Mouse (Mus musculus) MEL (cell line): Measurements from ENCODE around the gene Inhbe. TPM values are rescaled to one million over a fixed set of nuclear protein-coding genes. Genes with fewer than 3 reads are reported as not detected.

Experiments used
- DNase-seq: peaks from one replicate; pipeline ENCODE4 v3.0.0; 2011; ENCODE audit warnings: low read depth, low spot score
- H3K27ac ChIP-seq: 2 replicates; pipeline ENCODE4 v1.5.1; 2012; ENCODE audit warnings: low read depth, mild to moderate bottlenecking, control low read depth, low read length, moderate library complexity; ENCODE audit not compliant: control insufficient read depth
- H3K27me3 ChIP-seq, 2 experiments: fragments of 150-350 bp in 1 of 2; sonication (generic) in 1 of 2; 2 replicates each; pipeline ENCODE4 v1.6.1; 2012; ENCODE audit warnings: low read length in 2 of 2, mild to moderate bottlenecking in 2 of 2, improper control_type of control experiment in 1 of 2, moderate library complexity in 1 of 2; ENCODE audit not compliant: insufficient read depth in 2 of 2, control insufficient read depth in 1 of 2
- H3K36me3 ChIP-seq, 2 experiments: 2 replicates each; pipeline ENCODE4 v1.6.1; 2012 to 2014; ENCODE audit warnings: low read length in 2 of 2, improper control_type of control experiment in 1 of 2, inconsistent platforms in 1 of 2, mild to moderate bottlenecking in 1 of 2; ENCODE audit not compliant: insufficient read depth in 2 of 2, control insufficient read depth in 1 of 2
- H3K4me1 ChIP-seq, 2 experiments: fragments of 150-350 bp in 1 of 2; sonication (generic) in 1 of 2; 2 replicates each; pipeline ENCODE4 v1.6.1; 2012; ENCODE audit warnings: low read length in 2 of 2, improper control_type of control experiment in 1 of 2, mild to moderate bottlenecking in 1 of 2; ENCODE audit not compliant: insufficient read depth in 2 of 2, control insufficient read depth in 1 of 2
- H3K4me3 ChIP-seq, 2 experiments: fragments of 150-350 bp in 1 of 2; sonication (generic) in 1 of 2; 2 replicates each; pipeline ENCODE4 v1.5.1; 2012; ENCODE audit warnings: low read depth in 2 of 2, low read length in 2 of 2, mild to moderate bottlenecking in 2 of 2, moderate library complexity in 2 of 2, control low read depth in 1 of 2, improper control_type of control experiment in 1 of 2; ENCODE audit not compliant: control insufficient read depth in 1 of 2, insufficient read depth in 1 of 2
- H3K79me2 ChIP-seq: 2 replicates; pipeline ENCODE4 v1.6.1; 2012; ENCODE audit warnings: mild to moderate bottlenecking, low read length, moderate library complexity; ENCODE audit not compliant: control insufficient read depth, poor library complexity, insufficient read depth
- H3K9ac ChIP-seq: 2 replicates; pipeline ENCODE4 v1.6.1; 2012; ENCODE audit warnings: low read depth, mild to moderate bottlenecking, control low read depth, low read length, moderate library complexity; ENCODE audit not compliant: control insufficient read depth, poor library complexity, severe bottlenecking
- H3K9me3 ChIP-seq: fragments of 150-350 bp; sonication (generic); replicated peaks from 2 replicates; pipeline ENCODE4 v1.6.1; 2012; ENCODE audit warnings: mild to moderate bottlenecking, low read length, improper control_type of control experiment, moderate library complexity; ENCODE audit not compliant: insufficient read depth
- BHLHE40 ChIP-seq: IDR thresholded peaks from 2 replicates; pipeline ENCODE4 v1.6.1; 2012; ENCODE audit warnings: low read depth, mild to moderate bottlenecking, inconsistent platforms, low read length, improper control_type of control experiment, borderline replicate concordance
- CHD1 ChIP-seq: IDR thresholded peaks from 2 replicates; pipeline ENCODE4 v1.6.1; 2012; ENCODE audit warnings: low read depth, mild to moderate bottlenecking, inconsistent platforms, low read length, improper control_type of control experiment
- CHD2 ChIP-seq: IDR thresholded peaks from 2 replicates; pipeline ENCODE4 v1.6.1; 2011; ENCODE audit warnings: low read length, improper control_type of control experiment
- CTCF ChIP-seq, 3 experiments: IDR thresholded peaks in 2 of 3; conservative IDR thresholded peaks in 1 of 3; 2 replicates each; pipeline ENCODE4 v1.5.1; 2011 to 2012; ENCODE audit warnings: low read length in 3 of 3, low read depth in 2 of 3, mild to moderate bottlenecking in 2 of 3, improper control_type of control experiment in 1 of 3, inconsistent platforms in 1 of 3, mixed read lengths in 1 of 3, moderate library complexity in 1 of 3; ENCODE audit not compliant: control insufficient read depth in 1 of 3, insufficient read depth in 1 of 3, poor library complexity in 1 of 3, severe bottlenecking in 1 of 3
- E2F4 ChIP-seq: IDR thresholded peaks from 2 replicates; pipeline ENCODE4 v1.6.1; 2011; ENCODE audit warnings: low read depth, low read length, improper control_type of control experiment, borderline replicate concordance
- ELF1 ChIP-seq: IDR thresholded peaks from 2 replicates; pipeline ENCODE4 v1.6.1; 2014; ENCODE audit warnings: low read depth, mild to moderate bottlenecking, inconsistent platforms, low read length, improper control_type of control experiment, moderate library complexity
- EP300 ChIP-seq, 2 experiments: IDR thresholded peaks; 2 replicates each; pipeline ENCODE4 v1.6.1; 2011; ENCODE audit warnings: improper control_type of control experiment in 2 of 2, low read length in 2 of 2, low read depth in 1 of 2, mild to moderate bottlenecking in 1 of 2
- ETS1 ChIP-seq: IDR thresholded peaks from 2 replicates; pipeline ENCODE4 v1.6.1; 2012; ENCODE audit warnings: low read depth, mild to moderate bottlenecking, inconsistent platforms, low read length, improper control_type of control experiment, moderate library complexity
- GABPA ChIP-seq: IDR thresholded peaks from 2 replicates; pipeline ENCODE4 v1.6.1; 2012; ENCODE audit warnings: low read depth, mild to moderate bottlenecking, inconsistent platforms, low read length, improper control_type of control experiment, moderate library complexity
- GATA1 ChIP-seq: IDR thresholded peaks from 2 replicates; pipeline ENCODE4 v1.6.1; 2011; ENCODE audit warnings: low read depth, low read length, improper control_type of control experiment
- HCFC1 ChIP-seq: IDR thresholded peaks from 2 replicates; pipeline ENCODE4 v1.6.1; 2012; ENCODE audit warnings: low read depth, mild to moderate bottlenecking, inconsistent platforms, low read length, improper control_type of control experiment, moderate library complexity
- JUND ChIP-seq: IDR thresholded peaks from 2 replicates; pipeline ENCODE4 v1.6.1; 2011; ENCODE audit warnings: low read depth, mild to moderate bottlenecking, improper control_type of control experiment, low read length
- MAFK ChIP-seq: IDR thresholded peaks from 2 replicates; pipeline ENCODE4 v1.6.1; 2011; ENCODE audit warnings: low read depth, mild to moderate bottlenecking, low read length, improper control_type of control experiment, borderline replicate concordance
- MAX ChIP-seq: IDR thresholded peaks from 2 replicates; pipeline ENCODE4 v1.6.1; 2011; ENCODE audit warnings: low read length, improper control_type of control experiment
- MAZ ChIP-seq: IDR thresholded peaks from 2 replicates; pipeline ENCODE4 v1.6.1; 2012; ENCODE audit warnings: low read depth, mild to moderate bottlenecking, inconsistent platforms, low read length, improper control_type of control experiment
- MEF2A ChIP-seq: IDR thresholded peaks from 2 replicates; pipeline ENCODE4 v1.6.1; 2014; ENCODE audit warnings: low read depth, mild to moderate bottlenecking, inconsistent platforms, low read length, improper control_type of control experiment; ENCODE audit not compliant: poor library complexity, insufficient replicate concordance, severe bottlenecking; ENCODE audit errors: extremely low read depth
- MXI1 ChIP-seq: IDR thresholded peaks from 2 replicates; pipeline ENCODE4 v1.6.1; 2011; ENCODE audit warnings: mild to moderate bottlenecking, low read depth, low read length, improper control_type of control experiment
- MYB ChIP-seq: IDR thresholded peaks from 2 replicates; pipeline ENCODE4 v1.6.1; 2011; ENCODE audit warnings: mild to moderate bottlenecking, low read depth, low read length, improper control_type of control experiment
- MYC ChIP-seq: IDR thresholded peaks from 2 replicates; pipeline ENCODE4 v1.6.1; 2011; ENCODE audit warnings: low read depth, mild to moderate bottlenecking, low read length, improper control_type of control experiment, moderate library complexity
- NELFE ChIP-seq: IDR thresholded peaks from 2 replicates; pipeline ENCODE4 v1.6.1; 2011; ENCODE audit warnings: low read depth, low read length, improper control_type of control experiment
- NRF1 ChIP-seq: IDR thresholded peaks from 2 replicates; pipeline ENCODE4 v1.6.1; 2014; ENCODE audit warnings: low read depth, mild to moderate bottlenecking, inconsistent platforms, low read length, improper control_type of control experiment, moderate library complexity; ENCODE audit not compliant: poor library complexity, insufficient read depth, severe bottlenecking
- POLR2A ChIP-seq, 2 experiments: IDR thresholded peaks; 2 replicates each; pipeline ENCODE4 v1.6.1; 2011 to 2012; ENCODE audit warnings: low read length in 2 of 2, mild to moderate bottlenecking in 2 of 2, control low read depth in 1 of 2, improper control_type of control experiment in 1 of 2, low read depth in 1 of 2, moderate library complexity in 1 of 2; ENCODE audit not compliant: control insufficient read depth in 1 of 2, insufficient read depth in 1 of 2, poor library complexity in 1 of 2
- POLR2AphosphoS2 ChIP-seq: IDR thresholded peaks from 2 replicates; pipeline ENCODE4 v1.6.1; 2011; ENCODE audit warnings: low read length, improper control_type of control experiment
- POLR2AphosphoS5 ChIP-seq: IDR thresholded peaks from 2 replicates; pipeline ENCODE4 v1.6.1; 2012; ENCODE audit warnings: low read depth, borderline replicate concordance, mild to moderate bottlenecking, inconsistent platforms, low read length, moderate library complexity, mixed read lengths
- RAD21 ChIP-seq: IDR thresholded peaks from 2 replicates; pipeline ENCODE4 v1.6.1; 2011; ENCODE audit warnings: mild to moderate bottlenecking, low read depth, low read length, improper control_type of control experiment
- RCOR1 ChIP-seq: IDR thresholded peaks from 2 replicates; pipeline ENCODE4 v1.6.1; 2012; ENCODE audit warnings: low read depth, mild to moderate bottlenecking, inconsistent platforms, low read length, improper control_type of control experiment
- SIN3A ChIP-seq: IDR thresholded peaks from 2 replicates; pipeline ENCODE4 v1.6.1; 2012; ENCODE audit warnings: low read length, improper control_type of control experiment, inconsistent platforms
- SMC3 ChIP-seq: IDR thresholded peaks from 2 replicates; pipeline ENCODE4 v1.6.1; 2011; ENCODE audit warnings: low read depth, low read length, improper control_type of control experiment
- TAL1 ChIP-seq: IDR thresholded peaks from 2 replicates; pipeline ENCODE4 v1.6.1; 2012; ENCODE audit warnings: mild to moderate bottlenecking, inconsistent platforms, low read length, moderate library complexity, mixed read lengths
- TBP ChIP-seq: IDR thresholded peaks from 2 replicates; pipeline ENCODE4 v1.8.0; 2011; ENCODE audit warnings: low read depth, low read length, improper control_type of control experiment
- TCF12 ChIP-seq: IDR thresholded peaks from 2 replicates; pipeline ENCODE4 v1.6.1; 2014; ENCODE audit warnings: low read depth, mild to moderate bottlenecking, inconsistent platforms, low read length, improper control_type of control experiment, moderate library complexity
- UBTF ChIP-seq: IDR thresholded peaks from 2 replicates; pipeline ENCODE4 v1.6.1; 2012; ENCODE audit warnings: low read depth, mild to moderate bottlenecking, inconsistent platforms, low read length, improper control_type of control experiment, moderate library complexity, borderline replicate concordance; ENCODE audit not compliant: insufficient read depth
- USF1 ChIP-seq: IDR thresholded peaks from 2 replicates; pipeline ENCODE4 v1.6.1; 2014; ENCODE audit warnings: low read depth, mild to moderate bottlenecking, inconsistent platforms, low read length, improper control_type of control experiment, moderate library complexity
- USF2 ChIP-seq, 2 experiments: IDR thresholded peaks; 2 replicates each; pipeline ENCODE4 v1.6.1; 2011 to 2012; ENCODE audit warnings: improper control_type of control experiment in 2 of 2, low read length in 2 of 2, borderline replicate concordance in 1 of 2, inconsistent platforms in 1 of 2, low read depth in 1 of 2, mild to moderate bottlenecking in 1 of 2; ENCODE audit not compliant: insufficient read depth in 1 of 2
- ZC3H11A ChIP-seq: IDR thresholded peaks from 2 replicates; pipeline ENCODE4 v1.6.1; 2012; ENCODE audit warnings: low read depth, mild to moderate bottlenecking, inconsistent platforms, low read length, improper control_type of control experiment
- ZKSCAN1 ChIP-seq: IDR thresholded peaks from 2 replicates; pipeline ENCODE4 v1.6.1; 2012; ENCODE audit warnings: low read depth, mild to moderate bottlenecking, inconsistent platforms, low read length, improper control_type of control experiment, moderate library complexity
- ZNF384 ChIP-seq: IDR thresholded peaks from 2 replicates; pipeline ENCODE4 v1.6.1; 2012; ENCODE audit warnings: low read depth, mild to moderate bottlenecking, inconsistent platforms, low read length, improper control_type of control experiment
- polyA plus RNA-seq, 2 experiments: library from polyadenylated mRNA; stranded (reverse) in 1 of 2; unstranded in 1 of 2; fragments of >175 nt in 1 of 2; fragments of >200 nt in 1 of 2; gene quantifications; 2 replicates each; pipeline versions ENCODE4 v1.2.1 to v1.2.4; 2012; ENCODE audit warnings: low replicate concordance in 2 of 2, low read depth in 1 of 2; ENCODE audit not compliant: insufficient read length in 2 of 2, insufficient read depth in 1 of 2, missing spikeins in 1 of 2
- total RNA-seq: library from RNA; depleted of rRNA; stranded (reverse); fragments of 300-350 nt; gene quantifications from 2 replicates; pipeline ENCODE4 v1.2.3, GENCODE M21; 2012

Gene Inhbe
- total and polyA plus RNA-seq, 3 experiments = 0.03 TPM; not detected in 2

DNA sequence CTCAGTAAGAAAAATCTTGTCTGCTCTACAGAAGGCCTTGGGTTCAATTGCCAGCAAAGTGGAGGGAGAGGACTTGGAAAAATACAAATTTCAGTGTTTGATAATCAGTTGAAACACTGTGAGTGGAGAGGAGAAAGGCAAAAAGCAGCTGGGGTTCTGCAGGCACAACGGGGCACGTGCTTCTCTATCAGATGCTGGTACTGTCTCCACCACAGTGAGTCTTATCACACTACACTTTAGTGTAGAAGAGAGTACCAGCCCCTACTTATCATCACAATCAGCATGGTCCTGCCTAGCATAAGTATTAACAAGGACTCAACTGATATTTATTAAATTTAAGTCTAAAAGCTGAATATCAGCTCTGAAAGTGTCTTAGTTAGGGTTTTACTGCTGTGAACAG is 36.9 kb downstream of the Inhbe start:
- Histone ChIP-seq H3K9ac (peak overlapping the region; percentile 57; the same call in 1 of the 2 replicates), H3K79me2 (no peaks in the 10 kb centered on the region), H3K9me3 (no peaks in the 10 kb centered on the region), H3K36me3 (peaks cover 0 to 18% of the 10 kb centered on the region in 2 experiments; a peak in 2 of 4 replicates), H3K4me3 (no peak overlapping the region), H3K27ac (peak overlapping the region; percentile 94), H3K27me3 (no peaks in the 10 kb centered on the region), H3K4me1 (peaks cover 9 to 26% of the 10 kb centered on the region in 2 experiments)
- DNase-seq = peak; percentile 77
- TF ChIP-seq TCF12 (peak; percentile 70), POLR2A (IDR thresholded peaks at IDR 0.05; ENCODE audit: control insufficient read depth in 1 of 2, insufficient read depth in 1 of 2, low read depth in 1 of 2, low read length in 2 of 2, poor library complexity in 1 of 2) (0 out of 4 replicates have a peak, but pooled peaks of 1 of the 2 experiments have one; percentile 24), EP300 (IDR thresholded peaks at IDR 0.05; ENCODE audit: low read depth in 1 of 2, low read length in 2 of 2) (peak; percentile 75 to 84; a peak in 3 of 4 replicates), MAFK (no peak), SIN3A (peak; percentile 89), CTCF (IDR thresholded peaks at IDR 0.05 in 2 of 3, conservative IDR thresholded peaks at IDR 0.05 in 1 of 3; ENCODE audit: control insufficient read depth in 1 of 3, insufficient read depth in 1 of 3, low read depth in 2 of 3, low read length in 3 of 3, poor library complexity in 1 of 3, severe bottlenecking in 1 of 3) (no peak), POLR2AphosphoS2 (no peak), MYB (0 out of 2 replicates have a peak, but pooled peaks have one; percentile 30), USF2 (IDR thresholded peaks at IDR 0.05; ENCODE audit: borderline replicate concordance in 1 of 2, insufficient read depth in 1 of 2, low read depth in 1 of 2, low read length in 2 of 2) (peak in 1 of 2 experiments; percentile 67; a peak in 1 of 4 replicates), CHD1 (no peak), GABPA (no peak), RCOR1 (peak; percentile 58; the same call in 1 of the 2 replicates), ZNF384 (no peak), MEF2A (no peak), NRF1 (no peak), MYC (peak; percentile 98), E2F4 (no peak), NELFE (peak; percentile 27; the same call in 1 of the 2 replicates), SMC3 (no peak), MAZ (peak; percentile 44; the same call in 1 of the 2 replicates), ELF1 (no peak), ZC3H11A (no peak), MXI1 (peak; percentile 95), BHLHE40 (peak; percentile 100), ETS1 (peak; percentile 90), RAD21 (no peak), TAL1 (no peak), UBTF (no peak), POLR2AphosphoS5 (no peak), JUND (no peak), TBP (0 out of 2 replicates have a peak, but pooled peaks have one; percentile 38), ZKSCAN1 (no peak), MAX (peak; percentile 98), HCFC1 (no peak), GATA1 (peak; percentile 93), USF1 (peak; percentile 94), CHD2 (no peak)
